Mouse (Mus musculus) stomach, postnatal 0 days (tissue): ENCODE measurements around the gene Slc2a10.

ENCODE experiments used
- CTCF ChIP-seq: IDR thresholded peaks from 2 replicates; pipeline ENCODE4 v1.5.1; 2016; ENCODE audit warnings: antibody characterized with exemption, low read depth, mild to moderate bottlenecking, moderate library complexity
- EP300 ChIP-seq: optimal IDR thresholded peaks from 2 replicates; pipeline ENCODE3; 2016; ENCODE audit warnings: antibody characterized with exemption

GRCm38 (mm10) chr2:165542939-165543669, 39.5 kb downstream of the Slc2a10 start:
- TF ChIP-seq EP300 (no peak), CTCF (no peak)
